Mouse (Mus musculus): ENCODE measurements at regions not wholly inside any gene's neighbourhood (a gene's known extent, or its start where the extent isn't known, plus 50 kb on each side); places are given as distances from the start of the nearest gene placed in this dataset.
"Not testable (repeated sequence)": the region's sequence is repeated elsewhere in the genome, so short reads cannot be mapped to it uniquely, and the experiment has no call there.

DNA sequence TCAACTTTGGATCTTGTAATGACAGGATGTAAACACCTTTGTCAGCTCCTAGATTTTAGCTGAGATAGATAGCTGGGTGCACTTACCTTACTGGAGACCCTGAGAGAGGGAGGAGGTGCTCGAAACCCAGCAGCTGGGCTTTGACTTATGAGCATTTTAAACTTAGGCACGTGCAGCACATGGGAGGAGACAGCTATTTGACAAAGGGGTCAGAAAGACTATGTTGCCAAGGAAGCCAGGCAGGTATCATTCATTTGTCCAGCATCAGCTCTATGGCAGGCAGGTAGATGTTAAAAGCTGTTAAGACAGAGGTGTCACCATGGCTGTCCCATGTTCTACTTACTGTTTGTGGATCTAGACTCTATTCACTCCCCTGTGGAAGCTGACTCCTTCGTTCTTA is 120.0 kb upstream of the Tet2 start:
- DNase-seq (ENCODE audit: low spot score in 2 of 2): no peak

- no peak for DNase-seq (ENCODE audit: low spot score in 2 of 2)
Measured at GRCm38 (mm10) chr3:133665425-133666317, 120.7 kb upstream of the Tet2 start.

DNA sequence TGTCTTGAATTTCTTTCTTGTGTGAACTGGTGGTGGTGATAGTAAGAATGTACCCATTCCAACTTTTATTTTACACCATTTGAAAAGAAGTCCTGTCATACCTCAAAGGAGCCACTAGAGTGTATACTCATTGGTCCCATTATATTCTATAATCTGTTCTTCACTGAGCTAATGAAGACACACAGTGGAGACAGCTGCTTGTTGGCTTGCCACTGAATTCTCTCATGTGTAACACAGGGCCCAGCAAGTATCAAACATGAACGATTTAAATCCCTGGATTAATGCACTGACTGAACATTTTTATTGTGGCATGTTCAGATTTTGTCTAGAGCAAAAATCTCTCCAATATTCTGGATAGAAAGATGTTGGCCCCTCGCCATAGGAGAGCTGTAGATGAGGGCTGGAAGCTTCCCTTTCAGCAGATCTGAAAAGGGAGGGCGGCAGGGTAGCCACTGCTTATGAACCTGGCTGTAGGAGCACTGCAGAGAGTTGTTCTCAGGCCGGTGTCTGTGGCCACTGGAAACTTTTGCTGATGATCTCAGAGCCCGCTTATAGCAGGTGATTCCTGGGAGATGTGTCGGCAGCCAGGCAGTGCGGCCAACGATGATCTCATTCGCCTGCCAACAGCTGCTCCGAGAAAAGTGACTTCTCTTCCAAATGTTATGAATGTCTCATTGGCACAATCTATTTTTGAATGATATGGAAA is 128.0 kb upstream of the Tet2 start:
- no peak for DNase-seq (ENCODE audit: low spot score in 2 of 2)

DNA sequence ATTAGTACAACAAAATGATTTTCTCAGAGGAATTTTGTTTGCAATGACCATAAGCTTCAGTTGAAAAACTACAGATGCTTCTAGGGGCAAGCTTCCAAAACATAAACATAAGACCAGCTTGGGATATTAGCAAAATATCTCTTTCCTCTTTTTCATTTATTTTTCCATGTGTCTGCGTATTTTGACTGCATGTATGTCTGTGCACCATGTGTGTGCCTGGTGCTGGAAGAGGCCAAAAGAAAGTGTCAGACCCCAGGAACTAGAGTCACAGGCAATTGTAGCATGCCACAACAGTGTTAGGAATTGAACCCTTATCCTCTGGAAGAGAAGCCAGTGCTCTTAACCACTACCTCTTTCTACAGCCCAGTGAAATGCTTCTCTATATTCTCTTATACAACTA is 133.0 kb upstream of the Tet2 start:
- no peak for DNase-seq (ENCODE audit: low spot score in 2 of 2)

- DNase-seq (ENCODE audit: low spot score in 2 of 2): no peak
Measured at GRCm38 (mm10) chr3:133679891-133680290, 135.0 kb upstream of the Tet2 start.

DNA sequence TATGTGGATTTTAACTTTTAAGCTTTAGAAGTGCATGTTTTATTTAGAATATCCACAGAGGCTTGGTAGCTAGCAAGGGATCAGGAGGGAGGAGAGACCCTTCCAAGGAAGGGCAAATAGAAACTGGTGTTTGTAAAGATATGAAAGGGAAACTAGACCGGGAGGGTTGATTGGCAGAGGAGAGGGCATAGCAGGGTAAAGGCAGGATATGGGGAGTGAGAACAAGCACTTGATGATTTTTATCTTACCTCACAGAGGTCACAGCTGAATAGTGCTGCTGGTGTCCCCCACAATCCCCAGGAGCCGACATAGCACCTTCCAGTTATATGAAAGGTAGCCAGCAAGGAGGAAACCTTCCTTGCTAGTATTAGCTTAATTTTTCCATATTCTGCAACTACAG is 135.4 kb upstream of the Tet2 start:
- DNase-seq (ENCODE audit: low spot score in 2 of 2): no peak

- DNase-seq (ENCODE audit: low spot score in 2 of 2): no peak
Measured at GRCm38 (mm10) chr3:133680805-133681204, 135.9 kb upstream of the Tet2 start.

DNA sequence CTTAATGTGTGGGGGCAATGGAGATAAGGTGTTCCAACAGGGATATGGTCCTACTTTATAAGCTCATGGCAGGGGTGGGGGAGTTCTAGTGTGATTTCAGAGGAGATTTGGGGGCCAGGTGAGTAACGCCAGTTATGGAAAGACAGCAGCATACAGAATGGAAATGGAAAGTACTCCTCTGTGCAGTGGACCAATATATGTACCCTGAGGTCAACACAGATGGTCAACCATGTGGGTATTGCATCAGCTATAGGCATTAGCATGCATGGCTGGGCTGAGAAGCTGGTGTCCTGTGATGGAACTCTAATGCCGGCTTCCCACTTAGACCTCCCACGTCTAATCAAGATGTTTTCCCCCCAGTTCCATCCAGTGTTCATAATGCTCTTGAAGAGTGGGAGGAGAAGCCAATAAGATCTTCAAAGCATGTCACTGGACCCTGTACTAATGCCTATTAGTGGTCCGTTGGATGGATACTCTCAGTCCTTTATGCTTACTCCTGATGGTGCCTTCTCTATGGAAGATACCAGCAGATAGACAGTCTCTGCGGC is 139.3 kb upstream of the Tet2 start:
- DNase-seq (ENCODE audit: low spot score in 2 of 2): no peak

- DNase-seq (ENCODE audit: low spot score in 2 of 2): no peak
Measured at GRCm38 (mm10) chr3:133684747-133685146, 139.8 kb upstream of the Tet2 start.

GRCm38 (mm10) chr3:133685393-133685792 is 140.5 kb upstream of the Tet2 start:
- no peak for DNase-seq (ENCODE audit: low spot score in 2 of 2)

DNA sequence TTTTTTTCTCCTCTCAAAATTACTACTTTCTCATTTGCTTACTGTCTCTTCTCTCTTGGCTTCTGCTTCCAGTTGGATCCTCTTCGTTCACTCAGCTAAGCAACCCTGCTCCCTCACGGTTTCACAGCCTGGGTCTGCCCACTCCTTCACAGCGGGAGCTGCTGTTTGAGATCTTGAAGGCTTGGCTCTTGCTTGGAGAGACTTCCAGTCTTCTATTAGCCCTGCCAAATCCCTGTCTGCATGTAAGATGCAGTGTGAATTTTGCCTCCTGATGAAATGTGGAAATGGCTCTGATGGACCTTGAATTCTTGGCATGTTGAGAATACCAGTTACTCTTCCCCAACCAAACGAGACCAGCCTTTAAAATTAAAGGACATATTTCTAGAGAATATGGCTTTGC is 149.1 kb upstream of the Tet2 start:
- DNase-seq (ENCODE audit: low spot score in 2 of 2): no peak

DNA sequence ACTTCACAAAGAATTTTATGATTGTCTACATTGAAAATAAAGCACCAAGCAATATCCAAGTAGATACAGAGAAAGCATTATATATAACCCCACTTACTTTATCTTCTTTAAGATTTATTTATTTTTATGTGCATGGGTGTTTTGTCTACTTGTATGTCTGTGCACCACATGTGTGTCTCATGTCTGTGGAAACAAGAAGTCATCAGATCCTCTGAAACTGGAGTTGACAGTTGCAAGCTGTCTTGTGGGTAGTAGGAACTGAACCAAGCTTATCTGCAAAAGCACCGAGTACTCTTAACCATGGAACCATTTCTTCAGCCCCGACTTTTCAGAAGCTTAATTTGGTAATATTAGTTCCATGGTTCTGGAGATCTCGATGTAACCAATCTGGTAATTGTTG is 151.2 kb upstream of the Tet2 start:
- no peak for DNase-seq (ENCODE audit: low spot score in 2 of 2)

GRCm38 (mm10) chr3:133704849-133705248 is 159.9 kb upstream of the Tet2 start:
- DNase-seq (ENCODE audit: low spot score in 2 of 2): not testable (repeated sequence)

GRCm38 (mm10) chr3:133711518-133711917 is 166.6 kb upstream of the Tet2 start:
- DNase-seq (ENCODE audit: low spot score in 2 of 2): no peak

GRCm38 (mm10) chr3:133722550-133723290 is 177.8 kb upstream of the Tet2 start:
- no peak for DNase-seq (ENCODE audit: low spot score in 2 of 2)

DNA sequence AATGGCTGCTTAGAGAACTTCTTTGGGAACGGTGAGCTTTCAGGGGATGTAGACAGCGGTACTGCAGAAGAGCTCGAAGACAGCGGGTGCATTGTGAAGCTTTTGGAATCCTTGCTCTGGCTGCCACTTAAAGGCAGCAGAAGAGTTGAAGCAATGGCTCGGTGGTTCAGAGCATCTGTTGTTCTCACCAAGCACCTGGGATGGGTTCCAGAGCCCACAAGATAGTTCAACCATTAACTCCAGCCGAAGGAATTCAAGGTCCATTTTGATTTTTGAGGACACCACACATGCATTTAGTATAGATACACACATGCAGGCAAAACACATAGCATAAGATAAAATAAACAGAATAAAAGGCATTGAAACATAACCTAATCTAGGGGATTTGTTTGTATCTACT is 181.9 kb upstream of the Tet2 start:
- DNase-seq (ENCODE audit: low spot score in 2 of 2): no peak

DNA sequence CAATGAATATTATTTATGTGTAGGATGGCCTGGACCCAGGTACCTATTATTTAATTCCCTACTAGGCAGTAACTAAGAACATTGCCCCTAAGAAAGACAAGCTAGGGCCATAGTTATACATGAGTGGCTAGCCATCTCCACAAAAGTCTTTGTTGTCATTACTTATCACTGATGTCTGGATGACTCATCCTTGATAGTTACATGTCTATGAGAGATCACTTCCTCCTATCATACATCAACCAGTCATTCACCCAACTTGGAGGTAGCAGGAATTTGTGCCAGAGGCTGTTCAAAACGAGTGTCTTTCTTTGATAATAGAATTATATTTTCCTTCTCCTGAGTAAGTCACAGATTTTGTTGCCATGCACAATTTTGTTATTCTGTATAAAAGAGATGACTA is 190.7 kb upstream of the Tet2 start:
- DNase-seq (ENCODE audit: low spot score in 2 of 2): no peak

- DNase-seq (ENCODE audit: low spot score in 2 of 2): no peak
Measured at GRCm38 (mm10) chr3:133738936-133739335, 194.0 kb upstream of the Tet2 start.

- DNase-seq (ENCODE audit: low spot score in 2 of 2): no peak
Measured at GRCm38 (mm10) chr3:133744552-133745118, 199.7 kb upstream of the Tet2 start.

- DNase-seq (ENCODE audit: low spot score in 2 of 2): peak in 1 of 2 experiments; percentile 4
Measured at GRCm38 (mm10) chr3:133748756-133749737, 204.1 kb upstream of the Tet2 start.

DNA sequence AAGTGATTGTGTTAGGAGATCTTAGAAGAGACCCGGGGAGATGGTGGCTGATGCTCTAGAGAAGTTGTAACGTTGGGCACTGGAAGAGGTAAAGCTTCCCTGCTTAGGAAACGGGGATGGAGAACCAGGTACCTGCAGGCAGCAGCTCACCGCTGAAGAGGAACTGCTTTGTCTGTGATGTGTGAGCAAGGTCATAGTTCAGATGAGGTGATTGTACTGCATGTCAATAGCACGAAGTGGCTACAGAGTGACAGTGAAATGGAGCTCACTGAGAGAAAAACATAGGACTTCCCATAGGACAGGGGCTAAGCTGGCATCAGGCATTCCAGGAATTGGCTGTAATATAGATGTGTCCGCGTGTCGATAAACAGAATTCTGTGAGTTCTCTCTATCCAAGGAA is 205.1 kb upstream of the Tet2 start:
- DNase-seq (ENCODE audit: low spot score in 2 of 2): no peak
